Mouse (Mus musculus) small intestine, adult 2 months (tissue): ENCODE data around the gene Sirt4. TPM values are rescaled to one million over a fixed set of nuclear protein-coding genes. Genes with fewer than 3 reads are reported as not detected.

Source experiments
- H3K27ac ChIP-seq: fragments of 200-500 bp; 2 replicates; pipeline ENCODE4 v1.5.1; 2012; ENCODE audit warnings: low read depth, low read length, control low read depth, inconsistent platforms; ENCODE audit not compliant: insufficient read depth
- H3K27me3 ChIP-seq: fragments of 200-500 bp; 2 replicates; pipeline ENCODE4 v1.6.1; 2012; ENCODE audit warnings: mild to moderate bottlenecking, moderate library complexity, low read length, inconsistent platforms; ENCODE audit not compliant: control insufficient read depth, insufficient read depth
- H3K36me3 ChIP-seq: fragments of 200-500 bp; 2 replicates; pipeline ENCODE4 v1.6.1; 2012; ENCODE audit warnings: mild to moderate bottlenecking, low read length, control low read depth, inconsistent platforms; ENCODE audit not compliant: control insufficient read depth, insufficient read depth
- H3K4me1 ChIP-seq: fragments of 200-500 bp; 2 replicates; pipeline ENCODE4 v1.6.1; 2012; ENCODE audit warnings: low read length, inconsistent platforms, mixed read lengths; ENCODE audit not compliant: control insufficient read depth, insufficient read depth, insufficient read length
- H3K4me3 ChIP-seq: fragments of 200-500 bp; 2 replicates; pipeline ENCODE4 v1.5.1; 2012; ENCODE audit warnings: low read depth, mild to moderate bottlenecking, control low read depth, inconsistent platforms, low read length, moderate library complexity
- CTCF ChIP-seq: fragments of 200-500 bp; IDR thresholded peaks from 2 replicates; pipeline ENCODE4 v1.5.1; 2012; ENCODE audit warnings: low read depth, mild to moderate bottlenecking, control low read depth, inconsistent platforms, low read length, moderate library complexity, mixed read lengths; ENCODE audit not compliant: insufficient replicate concordance, insufficient read length; ENCODE audit errors: extremely low read depth
- POLR2A ChIP-seq: fragments of 200-500 bp; IDR thresholded peaks from 2 replicates; pipeline ENCODE4 v1.6.1; 2012; ENCODE audit warnings: low read depth, mild to moderate bottlenecking, control low read depth, inconsistent platforms, low read length, moderate library complexity
- WGBS: fragments of 180-500 bp; shearing (Covaris S2); methylation state at CpG from one replicate; pipeline ENCODE4 v1.1.7; 2018; 5-methylcytosine and 5-hydroxymethylcytosine counted together
- polyA plus RNA-seq: library from polyadenylated mRNA; depleted of rRNA; stranded (reverse); fragments of >200 nt; gene quantifications from 2 replicates; pipeline ENCODE4 v1.2.3, GENCODE M21; 2012; rRNA removed

The Sirt4 gene
- polyA plus RNA-seq, 1 experiment, result 13.6 TPM

GRCm38 (mm10) chr5:115431061-115431897 is 53.2 kb downstream of the Sirt4 start:
- TF ChIP-seq POLR2A (no peak), CTCF (peak; percentile 26; the same call in 1 of the 2 replicates)
- no peaks in the 10 kb centered on the region for H3K36me3 ChIP-seq
- 0 out of 2 replicates have a peak overlapping the region, but pooled peaks have one; percentile 28 for H3K27ac ChIP-seq
- peak overlapping the region; percentile 54 for H3K4me3 ChIP-seq
- H3K4me1 ChIP-seq, result peaks cover 13% of the 10 kb centered on the region
- H3K27me3 ChIP-seq, result peaks cover 27% of the 10 kb centered on the region
- WGBS, result 14% methylated on average over 14 of the region's 14 CpGs

GRCm38 (mm10) chr5:115430187-115430960 is 54.2 kb downstream of the Sirt4 start:
- no peaks in the 10 kb centered on the region for H3K36me3 ChIP-seq
- H3K27me3 ChIP-seq, result peaks cover 27% of the 10 kb centered on the region
- TF ChIP-seq POLR2A (no peak), CTCF (no peak)
- WGBS, result 2% methylated on average over 68 of the region's 73 CpGs
- H3K4me3 ChIP-seq, result peak overlapping the region; percentile 54
- peaks cover 10% of the 10 kb centered on the region for H3K4me1 ChIP-seq
- H3K27ac ChIP-seq, result no peak overlapping the region

GRCm38 (mm10) chr5:115429359-115430186 is 55.0 kb downstream of the Sirt4 start, which contains the start of gene Msi1:
Msi1 (plus strand) TSS chr5:115429599.
- WGBS, result 2% methylated on average over 96 of the region's 117 CpGs
- no peak within 1 kb of the TSS for H3K27ac ChIP-seq
- peaks cover 27% of the 10 kb centered on the region for H3K27me3 ChIP-seq
- TF ChIP-seq CTCF (no peak), POLR2A (no peak)
- peaks cover 8% of the 10 kb centered on the region for H3K4me1 ChIP-seq
- no peaks in the 10 kb centered on the region for H3K36me3 ChIP-seq
- peak within 1 kb of the TSS; percentile 64 for H3K4me3 ChIP-seq

GRCm38 (mm10) chr5:115428831-115429358 is 55.6 kb downstream of the Sirt4 start:
- H3K36me3 ChIP-seq, result no peaks in the 10 kb centered on the region
- 14% methylated on average over 20 of the region's 20 CpGs for WGBS
- no peak for TF ChIP-seq CTCF
- peaks cover 27% of the 10 kb centered on the region for H3K27me3 ChIP-seq
- peak overlapping the region; percentile 64 for H3K4me3 ChIP-seq
- peaks cover 8% of the 10 kb centered on the region for H3K4me1 ChIP-seq
- no peak overlapping the region for H3K27ac ChIP-seq

Other genes starting within 250 kb of the Sirt4 start
- 68.6 and 74.5 TPM in 2 replicates for gene Pop5, start 248.9 kb downstream of the Sirt4 start, polyA plus RNA-seq
- gene Rnf10, start 211.8 kb downstream of the Sirt4 start, polyA plus RNA-seq, result 80.5 and 148 TPM in 2 replicates
- 4.8 and 6.6 TPM in 2 replicates for gene Coq5, start 205.1 kb downstream of the Sirt4 start, polyA plus RNA-seq
- gene Dynll1, start 183.7 kb downstream of the Sirt4 start, polyA plus RNA-seq, result 54.5 and 78.1 TPM in 2 replicates
- gene Srsf9, start 157.5 kb downstream of the Sirt4 start, polyA plus RNA-seq, result 16.9 and 38.0 TPM in 2 replicates
- gene Gatc, start 143.5 kb downstream of the Sirt4 start, polyA plus RNA-seq, result 3.3 and 6.0 TPM in 2 replicates
- gene Triap1, start 143.5 kb downstream of the Sirt4 start, polyA plus RNA-seq, result 3.2 and 5.9 TPM in 2 replicates
- gene Cox6a1, start 135.7 kb downstream of the Sirt4 start, polyA plus RNA-seq, result 6,016 and 7,190 TPM in 2 replicates
- 4.6 and 9.0 TPM in 2 replicates for gene Msi1, start 55.1 kb downstream of the Sirt4 start, polyA plus RNA-seq
- 5.2 and 2,024 TPM in 2 replicates for gene Pla2g1b, start 18.5 kb downstream of the Sirt4 start, polyA plus RNA-seq
- gene Pxn, start 22.0 kb upstream of the Sirt4 start, polyA plus RNA-seq, result 65.1 and 136 TPM in 2 replicates
- 1,193 and 2,017 TPM in 2 replicates for gene Rplp0, start 74.7 kb upstream of the Sirt4 start, polyA plus RNA-seq
- gene Gcn1l1, start 80.5 kb upstream of the Sirt4 start, polyA plus RNA-seq, result 26.4 and 30.7 TPM in 2 replicates
- 28.4 and 50.8 TPM in 2 replicates for gene Rab35, start 147.2 kb upstream of the Sirt4 start, polyA plus RNA-seq
- 8.4 and 15.5 TPM in 2 replicates for gene Bicdl1, start 246.9 kb upstream of the Sirt4 start, polyA plus RNA-seq